Mouse (Mus musculus) cerebellum, adult 2 months (tissue): Measurements from ENCODE around the gene Sbf2.

Experiments
- CTCF ChIP-seq: fragments of 200-500 bp; IDR thresholded peaks from 2 replicates; pipeline ENCODE4 v1.5.1; 2011; ENCODE audit warnings: low read depth, mild to moderate bottlenecking, control low read depth, low read length, moderate library complexity, borderline replicate concordance; ENCODE audit not compliant: insufficient read depth
- POLR2A ChIP-seq: fragments of 200-500 bp; IDR thresholded peaks from 2 replicates; pipeline ENCODE4 v1.6.1; 2011; ENCODE audit warnings: low read length, control low read depth, borderline replicate concordance; ENCODE audit not compliant: insufficient read depth

DNA sequence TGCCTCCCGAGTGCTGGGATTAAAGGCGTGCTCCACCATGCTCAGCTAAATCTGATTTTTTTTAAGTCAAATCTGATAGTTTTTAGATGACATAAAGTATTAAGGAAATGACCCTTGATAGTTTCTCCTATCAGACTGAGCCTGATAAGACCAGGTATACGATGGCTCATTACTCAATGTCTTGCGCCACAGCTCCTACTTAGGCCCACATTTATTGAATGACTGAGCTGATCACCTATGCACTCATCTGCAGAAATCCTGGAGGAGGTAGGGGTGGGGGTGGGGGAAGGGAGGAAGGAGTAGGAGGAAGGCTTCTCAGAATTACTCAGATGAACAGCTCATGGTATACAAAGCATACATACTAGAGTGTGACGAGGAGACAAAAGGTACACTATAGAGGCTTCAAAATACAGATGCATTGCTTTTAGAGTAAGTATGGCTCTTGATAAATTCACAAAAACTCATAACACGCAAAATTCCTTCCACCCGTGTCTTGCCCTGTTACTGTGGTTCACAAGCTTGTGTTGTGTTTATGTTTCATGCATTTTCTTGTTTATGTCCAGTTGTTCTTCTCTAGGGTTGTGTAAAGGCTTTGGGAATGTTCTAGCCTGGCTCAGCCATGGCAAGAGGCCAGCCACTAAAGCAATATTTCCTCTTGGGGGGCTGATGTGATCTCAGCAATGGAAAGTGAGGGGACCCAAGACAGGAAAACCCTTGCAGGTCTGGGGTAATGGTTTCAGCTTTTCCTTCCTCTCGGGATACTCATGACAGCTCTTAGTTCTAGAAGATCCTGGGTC is 32.1 kb upstream of the Sbf2 start:
- TF ChIP-seq CTCF (no peak), POLR2A (no peak)
